Mouse (Mus musculus): ENCODE data around the gene Prdm1.

DNA sequence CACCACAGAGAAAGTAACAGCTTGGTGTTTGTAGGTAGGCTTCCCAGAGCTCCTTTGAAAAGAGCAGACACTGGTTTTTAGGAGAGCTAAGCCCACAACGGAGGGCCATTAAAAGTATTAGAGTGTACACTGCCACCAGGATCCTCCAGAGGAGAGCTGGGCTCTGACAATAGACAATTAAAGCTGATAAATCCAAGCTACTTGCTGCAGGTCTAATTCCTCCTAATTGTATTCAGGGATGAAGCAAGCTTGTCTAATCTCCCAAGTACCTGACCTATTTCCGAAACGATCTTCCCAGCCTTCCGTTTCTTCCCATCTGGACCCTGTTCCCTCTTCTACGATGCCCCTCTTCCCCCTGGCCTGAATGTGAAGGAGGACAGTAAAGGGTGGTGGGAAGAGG, 63.7 kb downstream of the Prdm1 start:
- TF ChIP-seq ZNF384 (IDR thresholded peaks at IDR 0.05; ENCODE audit: low read depth, low read length): no peak
- TF ChIP-seq HCFC1 (IDR thresholded peaks at IDR 0.05; ENCODE audit: borderline replicate concordance, insufficient read depth, low read length): no peak
